ENCODE assay signal across 19 mouse cellular contexts in the genomic region with DNA sequence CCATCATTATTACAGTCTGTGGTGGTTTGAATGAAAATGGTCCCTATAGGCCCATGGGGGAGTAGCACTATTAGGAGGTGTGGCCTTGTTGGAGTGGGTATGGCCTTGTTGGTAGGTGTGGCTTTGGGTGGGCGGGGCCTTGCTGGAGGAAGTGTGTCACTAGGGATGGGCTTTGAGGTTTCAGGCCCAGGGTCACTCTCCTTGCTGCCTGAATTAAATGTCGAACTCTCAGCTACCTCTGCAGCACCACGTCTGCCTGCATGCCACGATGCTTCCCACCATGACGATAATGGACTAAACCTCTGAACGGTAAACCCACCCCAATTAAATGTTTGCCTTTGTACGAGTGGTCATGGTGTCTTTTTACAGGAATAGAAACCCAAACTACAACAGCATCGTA. TPM values are rescaled to one million over a fixed set of nuclear protein-coding genes. Genes with fewer than 3 reads are reported as not detected.
"Had no signal": no experiment of that assay in that cellular context is flagged by ENCODE, and none has a peak within 500 bp of the region (broad histone marks: within the 10 kb centered on the region; RNA-seq: fewer than 3 reads in every experiment).

No protein-coding gene starts in this region.

- H3K4me3 ChIP-seq: liver, embryonic 13.5 days; neural tube, embryonic 12.5 days; neural tube, embryonic 15.5 days; stomach, embryonic 15.5 days had no signal

- H3K36me3 ChIP-seq: liver, embryonic 13.5 days; neural tube, embryonic 12.5 days; neural tube, embryonic 15.5 days; stomach, embryonic 15.5 days had no signal

- DNase-seq: kidney, adult 8-10 months; kidney, postnatal 14 days; kidney, postnatal 4 days; liver, embryonic 13.5 days; lung, adult 2 months; lung, postnatal 14 days; lung, postnatal 4 days; midbrain, embryonic 14.5 days; right cerebral cortex, adult 18-20 months; right cerebral cortex, postnatal 14 days; right cerebral cortex, postnatal 4 days; thymus, adult 2 months; thymus, postnatal 14 days; thymus, postnatal 4 days had no signal

- H3K4me1 ChIP-seq: neural tube, embryonic 12.5 days had no signal

- H3K9me3 ChIP-seq: liver, embryonic 13.5 days; neural tube, embryonic 12.5 days; neural tube, embryonic 15.5 days; stomach, embryonic 15.5 days had no signal

- H3K4me2 ChIP-seq: liver, embryonic 13.5 days; midbrain, embryonic 11.5 days; neural tube, embryonic 12.5 days; neural tube, embryonic 15.5 days; stomach, embryonic 15.5 days had no signal

- H3K27ac ChIP-seq: liver, embryonic 13.5 days; neural tube, embryonic 12.5 days; neural tube, embryonic 15.5 days; stomach, embryonic 15.5 days had no signal

- H3K9ac ChIP-seq: liver, embryonic 13.5 days; neural tube, embryonic 12.5 days; neural tube, embryonic 15.5 days; stomach, embryonic 15.5 days had no signal

- H3K27me3 ChIP-seq: liver, embryonic 13.5 days; neural tube, embryonic 12.5 days; neural tube, embryonic 15.5 days; stomach, embryonic 15.5 days had no signal

RNA-seq across cellular contexts. Expression of gene Upb1, which starts 6.1 kb away (rescaled TPM):
- total RNA-seq: midbrain, postnatal 0 days had no signal
- polyA plus RNA-seq: midbrain, embryonic 11.5 days had no signal
